In the genomic region with DNA sequence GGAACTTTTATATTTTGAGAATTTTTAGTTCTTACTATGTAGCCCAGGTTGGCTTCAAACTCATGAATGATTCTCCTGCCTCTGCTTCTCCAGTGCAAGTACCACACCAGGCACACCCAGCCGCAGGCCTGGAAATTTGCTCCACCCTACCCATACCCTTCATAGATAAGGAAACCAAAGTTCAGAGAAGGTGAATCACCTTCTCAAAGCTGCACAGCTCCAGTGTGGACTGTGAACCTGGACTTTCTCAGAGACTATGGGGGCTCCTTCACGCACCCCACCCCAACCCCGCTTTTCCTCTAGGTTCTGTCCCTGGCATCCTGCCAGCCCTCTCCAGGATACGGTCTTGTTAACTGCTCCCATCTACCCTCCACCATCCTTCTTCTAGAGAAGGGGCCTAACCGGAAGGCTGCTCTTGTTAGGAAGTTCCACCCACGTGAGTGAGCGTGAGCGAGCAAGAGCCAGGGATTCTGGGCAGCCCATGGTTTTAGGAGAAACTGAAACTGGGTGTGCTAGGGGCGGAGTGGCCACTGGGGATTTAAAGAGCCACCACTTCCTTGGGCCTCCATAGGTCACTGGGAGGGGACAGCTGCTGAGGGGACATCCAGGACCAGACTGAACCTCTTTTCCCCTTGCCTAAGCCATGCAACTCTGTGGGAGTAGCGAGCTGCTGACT, we compare ENCODE assay signal across 12 mouse cellular contexts. TPM values are rescaled to one million over a fixed set of nuclear protein-coding genes. Genes with fewer than 3 reads are reported as not detected.
DNase-seq lines count a peak whose midpoint lies in the region; ATAC-seq and TF ChIP-seq lines count a peak whose summit lies in the region.
"Had no signal": no experiment of that assay in that cellular context is flagged by ENCODE, and none has a peak within 500 bp of the region (broad histone marks: within the 10 kb centered on the region; RNA-seq: fewer than 3 reads in every experiment).

No protein-coding gene starts in this region.

- H3K27me3 ChIP-seq in heart, embryonic 12.5 days (replicated peaks), result no peaks in the 10 kb centered on the region
- no peaks in the 10 kb centered on the region for H3K27me3 ChIP-seq in lung, embryonic 16.5 days (ENCODE audit: control insufficient read depth, insufficient read depth, low read depth, low read length)
- no peaks in the 10 kb centered on the region for H3K27me3 ChIP-seq in midbrain, postnatal 0 days (ENCODE audit: insufficient read depth, low read length)

- no peak overlapping the region for H3K9ac ChIP-seq in heart, embryonic 12.5 days
- H3K9ac ChIP-seq in lung, embryonic 16.5 days (ENCODE audit: low read length), result no peak overlapping the region
- H3K9ac ChIP-seq in midbrain, postnatal 0 days (replicated peaks; ENCODE audit: low read length, poor library complexity, severe bottlenecking), result no peak overlapping the region
- H3K9ac ChIP-seq: forebrain, postnatal 0 days had no signal

- WGBS in heart, embryonic 12.5 days, result 63% methylated on average over 10 of the region's 10 CpGs
- 38% methylated on average over 10 of the region's 10 CpGs for WGBS in lung, embryonic 16.5 days
- 73% methylated on average over 10 of the region's 10 CpGs for WGBS in midbrain, postnatal 0 days

- no peak for ATAC-seq in heart, embryonic 12.5 days (ENCODE audit: insufficient number of reproducible peaks, low FRiP score)
- no peak for ATAC-seq in lung, embryonic 16.5 days (ENCODE audit: low read depth)
- no peak for ATAC-seq in midbrain, postnatal 0 days (ENCODE audit: low FRiP score)
- ATAC-seq: CD4-positive, CD25-positive, alpha-beta regulatory T cell, adult 4 months; forebrain, postnatal 0 days had no signal

- no peak overlapping the region for H3K4me3 ChIP-seq in heart, embryonic 12.5 days
- no peak overlapping the region for H3K4me3 ChIP-seq in lung, embryonic 16.5 days (ENCODE audit: low read length)
- no peak overlapping the region for H3K4me3 ChIP-seq in midbrain, postnatal 0 days (ENCODE audit: low read depth, low read length)

- no peaks in the 10 kb centered on the region for H3K4me1 ChIP-seq in heart, embryonic 12.5 days (replicated peaks)
- H3K4me1 ChIP-seq in lung, embryonic 16.5 days (replicated peaks; ENCODE audit: control insufficient read depth, insufficient read depth, low read length), result no peaks in the 10 kb centered on the region; the same call in 1 of the 2 replicates
- H3K4me1 ChIP-seq in midbrain, postnatal 0 days (ENCODE audit: insufficient read depth, low read length), result no peaks in the 10 kb centered on the region

- intact Hi-C loops in heart, postnatal 36 days (cut with DNase I), result no loop called here
- intact Hi-C loops in left cerebral cortex, postnatal 4 days (cut with DNase I), result no loop called here

- peak; percentile 56 to 82 for DNase-seq in heart, adult 18-20 months
- DNase-seq in R1 (ENCODE audit: low read depth, low spot score), result peak; percentile 6
- DNase-seq in heart, postnatal 36 days, result peak; percentile 30 to 37
- DNase-seq in midbrain, postnatal 0 days (ENCODE audit: low spot score), result no peak
- no peak for DNase-seq in left cerebral cortex, postnatal 4 days
- DNase-seq in cerebellum, adult 8-10 months, result no peak
- DNase-seq: forebrain, postnatal 0 days had no signal

- no peak for TF ChIP-seq CTCF in midbrain, postnatal 0 days (IDR thresholded peaks at IDR 0.05)

- no peaks in the 10 kb centered on the region for H3K9me3 ChIP-seq in heart, embryonic 12.5 days (replicated peaks)
- no peaks in the 10 kb centered on the region for H3K9me3 ChIP-seq in lung, embryonic 16.5 days (ENCODE audit: control insufficient read depth, low read length)
- H3K9me3 ChIP-seq in midbrain, postnatal 0 days (ENCODE audit: low read length), result no peaks in the 10 kb centered on the region

- no peaks in the 10 kb centered on the region for H3K36me3 ChIP-seq in heart, embryonic 12.5 days
- H3K36me3 ChIP-seq in lung, embryonic 16.5 days (ENCODE audit: control insufficient read depth, insufficient read depth, low read length), result no peaks in the 10 kb centered on the region
- no peaks in the 10 kb centered on the region for H3K36me3 ChIP-seq in midbrain, postnatal 0 days (ENCODE audit: insufficient read depth, low read length)

- H3K27ac ChIP-seq in heart, embryonic 12.5 days (ENCODE audit: poor library complexity, severe bottlenecking), result no peak overlapping the region
- H3K27ac ChIP-seq in lung, embryonic 16.5 days (ENCODE audit: low read length), result no peak overlapping the region
- no peak overlapping the region for H3K27ac ChIP-seq in midbrain, postnatal 0 days (ENCODE audit: low read depth, low read length)

- H3K4me2 ChIP-seq in heart, embryonic 12.5 days, result no peak overlapping the region
- peak overlapping the region; percentile 9; the same call in 1 of the 2 replicates for H3K4me2 ChIP-seq in lung, embryonic 16.5 days (ENCODE audit: low read depth, low read length)
- H3K4me2 ChIP-seq in midbrain, postnatal 0 days (ENCODE audit: low read depth, low read length, poor library complexity, severe bottlenecking), result no peak overlapping the region

RNA-seq across cellular contexts. Expression of a gene that starts 20.2 kb away (rescaled TPM):
- not detected for total RNA-seq in heart, adult 18-20 months (2021)
- not detected in 2 replicates for polyA plus RNA-seq in heart, embryonic 12.5 days (2016; fragmentation: Nextera tagmentation; extraction: Ambion mirVana)
- total RNA-seq in heart, postnatal 36 days (2021), result not detected
- polyA plus RNA-seq in lung, embryonic 16.5 days (2015; fragmentation: Nextera tagmentation; extraction: Ambion mirVana), result not detected in 2 replicates
- not detected in 2 replicates for total RNA-seq in midbrain, postnatal 0 days (2014; rRNA removed)
- polyA plus RNA-seq in midbrain, postnatal 0 days (2015; fragmentation: Nextera tagmentation; extraction: Ambion mirVana), result 0.16 and 0.18 TPM in 2 replicates
- not detected for total RNA-seq in left cerebral cortex, postnatal 4 days (2021)
- total RNA-seq: forebrain, postnatal 0 days; neutrophil, adult 5-6 weeks had no signal
- polyA plus RNA-seq: forebrain, postnatal 0 days; limb, embryonic 11.5 days had no signal

RNA-seq across cellular contexts. Expression of a gene that starts 22.7 kb away (rescaled TPM):
- 10 to 100 TPM; 66.4 to 72.1 TPM for total RNA-seq in heart, adult 18-20 months (2021)
- 71.5 and 73.9 TPM in 2 replicates for polyA plus RNA-seq in heart, embryonic 12.5 days (2016; fragmentation: Nextera tagmentation; extraction: Ambion mirVana)
- total RNA-seq in heart, postnatal 36 days (2021), result 10 to 100 TPM; 57.7 to 67.5 TPM
- polyA plus RNA-seq in lung, embryonic 16.5 days (2015; fragmentation: Nextera tagmentation; extraction: Ambion mirVana), result 95.2 and 95.7 TPM in 2 replicates
- 83.4 and 123 TPM in 2 replicates for total RNA-seq in midbrain, postnatal 0 days (2014; rRNA removed)
- polyA plus RNA-seq in midbrain, postnatal 0 days (2015; fragmentation: Nextera tagmentation; extraction: Ambion mirVana), result 159 and 174 TPM in 2 replicates
- 10 to 100 TPM; 54.3 to 62.5 TPM for total RNA-seq in left cerebral cortex, postnatal 4 days (2021)

RNA-seq across cellular contexts. Expression of a gene that starts 23.2 kb away (rescaled TPM):
- total RNA-seq in heart, adult 18-20 months (2021), result 1 to 10 TPM in 1 of 2 experiments, under 1 TPM in 1; 0.54 to 2.7 TPM
- 0.14 TPM in 1 of 2 replicates, not detected in the other for polyA plus RNA-seq in heart, embryonic 12.5 days (2016; fragmentation: Nextera tagmentation; extraction: Ambion mirVana)
- under 1 TPM; 0.69 to 0.89 TPM for total RNA-seq in heart, postnatal 36 days (2021)
- polyA plus RNA-seq in lung, embryonic 16.5 days (2015; fragmentation: Nextera tagmentation; extraction: Ambion mirVana), result 0.31 and 0.96 TPM in 2 replicates
- total RNA-seq in midbrain, postnatal 0 days (2014; rRNA removed), result not detected in 2 replicates
- not detected in 2 replicates for polyA plus RNA-seq in midbrain, postnatal 0 days (2015; fragmentation: Nextera tagmentation; extraction: Ambion mirVana)
- total RNA-seq in left cerebral cortex, postnatal 4 days (2021), result not detected
- total RNA-seq: forebrain, postnatal 0 days; neutrophil, adult 5-6 weeks had no signal
- polyA plus RNA-seq: CD4-positive, CD25-positive, alpha-beta regulatory T cell, adult 4 months; forebrain, postnatal 0 days; limb, embryonic 11.5 days had no signal

RNA-seq across cellular contexts. Expression of a gene that starts 35.9 kb away (rescaled TPM):
- 10 to 100 TPM; 13.9 to 15.2 TPM for total RNA-seq in heart, adult 18-20 months (2021)
- polyA plus RNA-seq in heart, embryonic 12.5 days (2016; fragmentation: Nextera tagmentation; extraction: Ambion mirVana), result 20.9 and 21.2 TPM in 2 replicates
- total RNA-seq in heart, postnatal 36 days (2021), result 10 to 100 TPM; 12.8 to 13.3 TPM
- polyA plus RNA-seq in lung, embryonic 16.5 days (2015; fragmentation: Nextera tagmentation; extraction: Ambion mirVana), result 33.4 and 35.1 TPM in 2 replicates
- total RNA-seq in midbrain, postnatal 0 days (2014; rRNA removed), result 51.0 and 66.4 TPM in 2 replicates
- polyA plus RNA-seq in midbrain, postnatal 0 days (2015; fragmentation: Nextera tagmentation; extraction: Ambion mirVana), result 66.1 and 69.1 TPM in 2 replicates
- 10 to 100 TPM; 36.0 to 41.2 TPM for total RNA-seq in left cerebral cortex, postnatal 4 days (2021)

RNA-seq across cellular contexts. Expression of a gene that starts 45.6 kb away (rescaled TPM):
- 10 to 100 TPM in 1 of 2 experiments, 1 to 10 TPM in 1; 9.2 to 10.0 TPM for total RNA-seq in heart, adult 18-20 months (2021)
- polyA plus RNA-seq in heart, embryonic 12.5 days (2016; fragmentation: Nextera tagmentation; extraction: Ambion mirVana), result 35.2 and 35.9 TPM in 2 replicates
- 1 to 10 TPM; 8.5 to 8.8 TPM for total RNA-seq in heart, postnatal 36 days (2021)
- 32.5 and 36.4 TPM in 2 replicates for polyA plus RNA-seq in lung, embryonic 16.5 days (2015; fragmentation: Nextera tagmentation; extraction: Ambion mirVana)
- total RNA-seq in midbrain, postnatal 0 days (2014; rRNA removed), result 66.6 and 73.1 TPM in 2 replicates
- 52.6 and 53.1 TPM in 2 replicates for polyA plus RNA-seq in midbrain, postnatal 0 days (2015; fragmentation: Nextera tagmentation; extraction: Ambion mirVana)
- 10 to 100 TPM; 25.4 to 25.9 TPM for total RNA-seq in left cerebral cortex, postnatal 4 days (2021)

Comparison
In these comparisons a context has a peak if more than half of its experiments do, and no peak if none do; other contexts are left out.
1. DNase-seq: peak in heart, adult 18-20 months (2 of 2), R1 (single experiment) and heart, postnatal 36 days (2 of 2); none in midbrain, postnatal 0 days (single experiment), left cerebral cortex, postnatal 4 days (single experiment) and cerebellum, adult 8-10 months (single experiment).